Mouse (Mus musculus) megakaryocyte, embryonic 14.5 days (primary cell): ENCODE results near the gene Dag1.

ENCODE experiments used
- FLI1 ChIP-seq: IDR thresholded peaks from 2 replicates; pipeline ENCODE4 v1.6.1; 2012; ENCODE audit warnings: low read length, inconsistent platforms, mixed read lengths
- GATA1 ChIP-seq: IDR thresholded peaks from 3 replicates; pipeline ENCODE4 v1.6.1; 2012; ENCODE audit warnings: mixed read lengths, low read length, inconsistent platforms, borderline replicate concordance

DNA sequence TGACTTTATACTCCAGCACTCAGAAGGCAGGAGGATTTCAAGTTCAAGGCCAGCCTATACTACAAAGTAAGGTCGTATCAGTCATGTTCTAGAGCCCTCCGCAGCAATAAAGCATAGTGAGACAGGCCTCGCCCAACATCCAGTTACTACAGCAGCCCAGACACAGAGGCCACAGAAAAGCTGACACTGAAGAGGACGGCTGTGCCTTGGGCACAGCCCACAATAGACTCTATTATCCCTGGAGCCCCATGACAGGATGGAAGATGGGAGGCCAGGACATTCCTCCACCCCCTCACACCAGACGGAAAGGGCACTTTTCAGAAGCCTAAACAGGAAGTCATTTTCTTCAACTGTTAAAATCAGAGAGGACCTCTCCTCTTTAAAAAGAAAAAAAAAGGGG is 14.8 kb downstream of the Dag1 start:
- TF ChIP-seq GATA1, result no peak
- TF ChIP-seq FLI1, result no peak
